8 mouse cellular contexts compared by ENCODE assay signal in genomic region chr6:89239511-89239910, GRCm38 (mm10).
DNase-seq lines count a peak whose midpoint lies in the region; ATAC-seq and TF ChIP-seq lines count a peak whose summit lies in the region.

No protein-coding gene starts in this region.

- no peak for TF ChIP-seq CTCF in stomach, postnatal 0 days (IDR thresholded peaks at IDR 0.05; ENCODE audit: low read depth)

- 15% methylated on average over 8 of the region's 8 CpGs for WGBS in heart, embryonic 13.5 days
- WGBS in stomach, postnatal 0 days, result 32% methylated on average over 8 of the region's 8 CpGs

- H3K4me2 ChIP-seq in heart, embryonic 13.5 days, result peak overlapping the region; percentile 10
- peak overlapping the region; percentile 17 for H3K4me2 ChIP-seq in stomach, postnatal 0 days (replicated peaks; ENCODE audit: low read depth)

- intact Hi-C loops in left cerebral cortex, postnatal 4 days (cut with DNase I), result no loop called here

- no peak for TF ChIP-seq EP300 in stomach, postnatal 0 days (optimal IDR thresholded peaks at IDR 0.05)

- peak; percentile 43 for DNase-seq in right cerebral cortex, postnatal 4 days
- DNase-seq in right cerebral cortex, postnatal 14 days, result no peak
- DNase-seq in cerebellum, adult 9-11 months, result peak; percentile 96
- peak; percentile 91 for DNase-seq in left cerebral cortex, postnatal 4 days
- no peak for DNase-seq in stomach, postnatal 0 days (ENCODE audit: low spot score)
- DNase-seq in natural killer cell, adult 2 months (ENCODE audit: low spot score in 2 of 2), result no peak

- H3K27ac ChIP-seq in heart, embryonic 13.5 days (replicated peaks), result 0 out of 2 replicates have a peak overlapping the region, but pooled peaks have one; percentile 4
- H3K27ac ChIP-seq in stomach, postnatal 0 days (replicated peaks), result no peak overlapping the region

- H3K4me3 ChIP-seq in heart, embryonic 13.5 days, result no peak overlapping the region
- no peak overlapping the region for H3K4me3 ChIP-seq in stomach, postnatal 0 days (ENCODE audit: low read depth, low read length)

- H3K9me3 ChIP-seq in heart, embryonic 13.5 days, result no peaks in the 10 kb centered on the region
- no peaks in the 10 kb centered on the region for H3K9me3 ChIP-seq in stomach, postnatal 0 days (ENCODE audit: control insufficient read depth, low read length)

- no peak overlapping the region for H3K9ac ChIP-seq in heart, embryonic 13.5 days
- no peak overlapping the region for H3K9ac ChIP-seq in stomach, postnatal 0 days (ENCODE audit: low read length)

- no peaks in the 10 kb centered on the region for H3K36me3 ChIP-seq in heart, embryonic 13.5 days
- H3K36me3 ChIP-seq in stomach, postnatal 0 days (ENCODE audit: control insufficient read depth, insufficient read depth, low read length), result no peaks in the 10 kb centered on the region

- ATAC-seq in heart, embryonic 13.5 days (ENCODE audit: extremely low read depth, insufficient number of reproducible peaks, low FRiP score, low TSS enrichment), result no peak
- ATAC-seq in stomach, postnatal 0 days (ENCODE audit: low FRiP score, low TSS enrichment), result no peak; the same call in 1 of the 2 replicates
- ATAC-seq in inflammation-experienced regulatory T-cells, adult 6 months, result no peak

- H3K27me3 ChIP-seq in heart, embryonic 13.5 days (replicated peaks), result peaks cover 50% of the 10 kb centered on the region
- H3K27me3 ChIP-seq in stomach, postnatal 0 days (ENCODE audit: control insufficient read depth, insufficient read depth, low read length), result no peaks in the 10 kb centered on the region

- H3K4me1 ChIP-seq in heart, embryonic 13.5 days, result peaks cover 17% of the 10 kb centered on the region
- H3K4me1 ChIP-seq in stomach, postnatal 0 days (replicated peaks; ENCODE audit: control insufficient read depth, insufficient read depth), result no peaks in the 10 kb centered on the region

Comparison
In these comparisons a context has a peak if more than half of its experiments do, and no peak if none do; other contexts are left out.
1. DNase-seq: peak in right cerebral cortex, postnatal 4 days (single experiment), cerebellum, adult 9-11 months (single experiment) and left cerebral cortex, postnatal 4 days (single experiment); none in right cerebral cortex, postnatal 14 days (single experiment), stomach, postnatal 0 days (single experiment) and natural killer cell, adult 2 months (0 of 2).